Mouse (Mus musculus) midbrain, embryonic 16.5 days (tissue): ENCODE results near the gene Plscr5. TPM values are rescaled to one million over a fixed set of nuclear protein-coding genes. Genes with fewer than 3 reads are reported as not detected.

Experiments
- ATAC-seq: fragments of 200-750 bp; cut with Nextera tagmentation; 2 replicates; pipeline ENCODE4 v1.8.0; 2017; ENCODE audit warnings: moderate TSS enrichment
- H3K27ac ChIP-seq: fragments of 300-500 bp; sonication (generic); 2 replicates; pipeline ENCODE4 v1.5.1; 2014; ENCODE audit warnings: mild to moderate bottlenecking, low read length, mixed read lengths
- H3K27me3 ChIP-seq: fragments of 300-500 bp; sonication (generic); 2 replicates; pipeline ENCODE4 v1.6.1; 2014; ENCODE audit warnings: low read depth, low read length, mixed read lengths; ENCODE audit not compliant: control insufficient read depth, insufficient read depth
- H3K36me3 ChIP-seq: fragments of 300-500 bp; sonication (generic); 2 replicates; pipeline ENCODE4 v1.6.1; 2014; ENCODE audit warnings: mild to moderate bottlenecking, low read length, moderate library complexity, mixed read lengths; ENCODE audit not compliant: control insufficient read depth, insufficient read depth
- H3K4me1 ChIP-seq: fragments of 300-500 bp; sonication (generic); 2 replicates; pipeline ENCODE4 v1.6.1; 2014; ENCODE audit warnings: mild to moderate bottlenecking, low read length, mixed read lengths; ENCODE audit not compliant: control insufficient read depth, insufficient read depth
- H3K4me2 ChIP-seq: fragments of 300-500 bp; sonication (generic); 2 replicates; pipeline ENCODE4 v1.6.1; 2014; ENCODE audit warnings: mild to moderate bottlenecking, low read length, mixed read lengths
- H3K4me3 ChIP-seq: fragments of 300-500 bp; sonication (generic); 2 replicates; pipeline ENCODE4 v1.5.1; 2014; ENCODE audit warnings: low read depth, mild to moderate bottlenecking, low read length, moderate library complexity, mixed read lengths
- H3K9ac ChIP-seq: fragments of 300-500 bp; sonication (generic); 2 replicates; pipeline ENCODE4 v1.6.1; 2014; ENCODE audit warnings: low read depth, low read length, mixed read lengths
- H3K9me3 ChIP-seq: fragments of 300-500 bp; sonication (generic); replicated peaks from 2 replicates; pipeline ENCODE4 v1.6.1; 2014; ENCODE audit warnings: mild to moderate bottlenecking, low read length, mixed read lengths; ENCODE audit not compliant: control insufficient read depth, poor library complexity, severe bottlenecking
- WGBS: fragments of 180-500 bp; shearing (Covaris S2); extraction: QIAGEN DNeasy Blood & Tissue Kit; methylation state at CpG from one replicate; pipeline ENCODE4 v1.1.7; 2014; 5-methylcytosine and 5-hydroxymethylcytosine counted together
- polyA plus RNA-seq: library from polyadenylated mRNA; unstranded; fragments of >200 nt; fragmentation: Nextera tagmentation; extraction: Ambion mirVana; gene quantifications from 2 replicates; pipeline ENCODE4 v1.2.1, GENCODE M21; 2015

The Plscr5 gene
- polyA plus RNA-seq, 1 experiment from 2014 or later, result 0.45 TPM

- no peak overlapping the region for H3K27ac ChIP-seq
- no peaks in the 10 kb centered on the region for H3K36me3 ChIP-seq
- H3K4me2 ChIP-seq, result no peak overlapping the region
- WGBS, result 81% methylated on average over 5 of the region's 5 CpGs
- no peak overlapping the region for H3K9ac ChIP-seq
- H3K4me1 ChIP-seq, result no peaks in the 10 kb centered on the region
- no peak for ATAC-seq
- no peaks in the 10 kb centered on the region for H3K27me3 ChIP-seq
- no peak overlapping the region for H3K4me3 ChIP-seq
- no peaks in the 10 kb centered on the region for H3K9me3 ChIP-seq
Observed at GRCm38 (mm10) chr9:92199564-92199963, 6.8 kb downstream of the Plscr5 start.

- WGBS, result 77% methylated on average over 2 of the region's 2 CpGs
- H3K4me1 ChIP-seq, result no peaks in the 10 kb centered on the region
- no peak overlapping the region for H3K4me3 ChIP-seq
- H3K4me2 ChIP-seq, result no peak overlapping the region
- H3K36me3 ChIP-seq, result no peaks in the 10 kb centered on the region
- H3K27ac ChIP-seq, result no peak overlapping the region
- ATAC-seq, result no peak
- H3K9me3 ChIP-seq, result no peaks in the 10 kb centered on the region
- H3K27me3 ChIP-seq, result no peaks in the 10 kb centered on the region
- no peak overlapping the region for H3K9ac ChIP-seq
Observed at GRCm38 (mm10) chr9:92204397-92204796, 11.7 kb downstream of the Plscr5 start.

GRCm38 (mm10) chr9:92207307-92207706, 14.6 kb downstream of the Plscr5 start:
- Histone ChIP-seq H3K27ac (no peak overlapping the region), H3K9me3 (no peaks in the 10 kb centered on the region), H3K9ac (no peak overlapping the region), H3K4me3 (no peak overlapping the region), H3K4me2 (no peak overlapping the region), H3K27me3 (no peaks in the 10 kb centered on the region), H3K36me3 (no peaks in the 10 kb centered on the region), H3K4me1 (no peaks in the 10 kb centered on the region)
- ATAC-seq, result peak; percentile 63; the same call in 1 of the 2 replicates
- WGBS, result 32% methylated on average over 4 of the region's 4 CpGs

GRCm38 (mm10) chr9:92207757-92208156, 15.0 kb downstream of the Plscr5 start:
- Histone ChIP-seq H3K9ac (no peak overlapping the region), H3K4me3 (no peak overlapping the region), H3K27me3 (no peaks in the 10 kb centered on the region), H3K4me2 (no peak overlapping the region), H3K27ac (no peak overlapping the region), H3K4me1 (no peaks in the 10 kb centered on the region), H3K36me3 (no peaks in the 10 kb centered on the region), H3K9me3 (no peaks in the 10 kb centered on the region)
- no peak for ATAC-seq
- WGBS, result 78% methylated on average over 8 of the region's 8 CpGs

DNA sequence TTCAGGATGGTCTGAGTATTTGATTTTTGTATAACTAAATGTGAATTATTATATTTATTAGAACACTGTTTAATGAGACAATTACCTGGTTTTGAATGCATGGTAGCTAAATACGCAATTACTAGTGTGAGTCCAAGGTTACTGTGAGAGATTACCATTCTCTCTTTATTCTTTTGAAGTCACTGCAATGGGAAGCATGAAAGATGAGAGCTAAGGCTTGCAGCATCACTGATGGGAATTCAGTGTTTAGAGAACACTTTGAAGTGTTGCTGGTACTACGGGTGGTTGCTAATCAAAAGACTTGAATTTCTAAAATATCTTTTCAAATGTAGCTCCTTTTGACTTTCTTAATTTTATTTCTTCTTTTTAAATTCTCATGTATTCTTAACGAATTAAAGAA, 17.1 kb downstream of the Plscr5 start:
- no peaks in the 10 kb centered on the region for H3K4me1 ChIP-seq
- H3K9me3 ChIP-seq, result no peaks in the 10 kb centered on the region
- H3K4me3 ChIP-seq, result no peak overlapping the region
- H3K27ac ChIP-seq, result no peak overlapping the region
- 48% methylated on average over 3 of the region's 3 CpGs for WGBS
- H3K4me2 ChIP-seq, result no peak overlapping the region
- no peak overlapping the region for H3K9ac ChIP-seq
- peak; percentile 74; the same call in 1 of the 2 replicates for ATAC-seq
- no peaks in the 10 kb centered on the region for H3K36me3 ChIP-seq
- no peaks in the 10 kb centered on the region for H3K27me3 ChIP-seq

GRCm38 (mm10) chr9:92210386-92210967, 17.7 kb downstream of the Plscr5 start:
- Histone ChIP-seq H3K4me3 (no peak overlapping the region), H3K27me3 (no peaks in the 10 kb centered on the region), H3K27ac (peak overlapping the region; percentile 31), H3K36me3 (no peaks in the 10 kb centered on the region), H3K9ac (no peak overlapping the region), H3K4me2 (no peak overlapping the region), H3K4me1 (no peaks in the 10 kb centered on the region), H3K9me3 (no peaks in the 10 kb centered on the region)
- 54% methylated on average over 7 of the region's 7 CpGs for WGBS
- peak; percentile 50; the same call in 1 of the 2 replicates for ATAC-seq

DNA sequence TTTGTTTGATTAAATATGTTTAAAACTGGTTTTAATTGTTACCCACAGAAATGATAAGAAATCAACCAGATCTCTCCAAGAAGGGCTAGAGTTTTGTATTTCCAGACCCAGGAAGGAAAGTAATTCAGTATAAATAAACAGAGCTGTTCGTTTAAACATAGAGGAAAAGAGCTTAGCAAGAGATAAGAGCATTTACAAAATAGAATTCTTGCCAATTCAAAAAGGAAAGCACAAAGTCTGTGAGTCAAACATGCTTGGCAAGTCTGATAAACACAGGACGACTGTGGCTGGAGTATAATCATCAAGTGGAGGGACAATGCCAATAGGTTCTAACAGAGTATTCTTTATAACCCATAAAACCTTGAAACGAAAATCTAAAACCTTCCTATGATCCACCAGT, 18.3 kb downstream of the Plscr5 start:
- WGBS, result 70% methylated on average over 3 of the region's 3 CpGs
- ATAC-seq, result no peak
- no peaks in the 10 kb centered on the region for H3K27me3 ChIP-seq

GRCm38 (mm10) chr9:92217484-92217883, 24.7 kb downstream of the Plscr5 start:
- Histone ChIP-seq H3K9me3 (no peaks in the 10 kb centered on the region), H3K27me3 (no peaks in the 10 kb centered on the region), H3K4me2 (no peak overlapping the region), H3K27ac (peak overlapping the region; percentile 32; the same call in 1 of the 2 replicates), H3K4me3 (no peak overlapping the region), H3K36me3 (no peaks in the 10 kb centered on the region), H3K9ac (no peak overlapping the region), H3K4me1 (peaks cover 2% of the 10 kb centered on the region; the same call in 1 of the 2 replicates)
- 61% methylated on average over 4 of the region's 4 CpGs for WGBS
- ATAC-seq, result peak; percentile 71

More for the DNA sequence above, 18.3 kb downstream of the Plscr5 start:
- no peaks in the 10 kb centered on the region for H3K9me3 ChIP-seq
- H3K27ac ChIP-seq, result no peak overlapping the region
- no peaks in the 10 kb centered on the region for H3K36me3 ChIP-seq
- H3K4me2 ChIP-seq, result no peak overlapping the region
- H3K4me1 ChIP-seq, result no peaks in the 10 kb centered on the region
- H3K9ac ChIP-seq, result no peak overlapping the region
- H3K4me3 ChIP-seq, result no peak overlapping the region

GRCm38 (mm10) chr9:92217896-92218295, 25.2 kb downstream of the Plscr5 start:
- ATAC-seq, result peak; percentile 56; the same call in 1 of the 2 replicates
- Histone ChIP-seq H3K4me2 (no peak overlapping the region), H3K9me3 (no peaks in the 10 kb centered on the region), H3K4me3 (no peak overlapping the region), H3K9ac (0 out of 2 replicates have a peak overlapping the region, but pooled peaks have one; percentile 2), H3K36me3 (no peaks in the 10 kb centered on the region), H3K27me3 (no peaks in the 10 kb centered on the region), H3K4me1 (peaks cover 2% of the 10 kb centered on the region; the same call in 1 of the 2 replicates), H3K27ac (peak overlapping the region; percentile 32; the same call in 1 of the 2 replicates)
- 85% methylated on average over 2 of the region's 2 CpGs for WGBS
